Mouse (Mus musculus) layer of hippocampus, postnatal 36 days (tissue): Measurements from ENCODE around the gene Ccdc96. TPM values are rescaled to one million over a fixed set of nuclear protein-coding genes. Genes with fewer than 3 reads are reported as not detected.

ENCODE experiments used
- DNase-seq, 2 experiments: peaks; one replicate each; pipeline ENCODE4 v3.0.0; 2022
- total RNA-seq, 2 experiments: library from RNA; stranded (reverse); gene quantifications; 2 replicates each; pipeline ENCODE4 v1.2.3; 2021

The Ccdc96 gene
- 1 to 10 TPM in 1 of 2 experiments, under 1 TPM in 1; 0.99 to 1.0 TPM for total RNA-seq

- peak; percentile 97 to 98 for DNase-seq
Measured at GRCm38 (mm10) chr5:36484171-36484990, at the start of gene Ccdc96, which contains the start of gene Tada2b. TSS of gene Ccdc96 (plus strand) at chr5:36484588. TSS of gene Tada2b (minus strand) at chr5:36484285.

GRCm38 (mm10) chr5:36436858-36437257, 47.5 kb upstream of the Ccdc96 start:
- no peak for DNase-seq

- no peak for DNase-seq
Measured at GRCm38 (mm10) chr5:36440741-36441140, 43.6 kb upstream of the Ccdc96 start.

- DNase-seq: no peak
Measured at GRCm38 (mm10) chr5:36444611-36445010, 39.8 kb upstream of the Ccdc96 start.

GRCm38 (mm10) chr5:36445028-36445427, 39.4 kb upstream of the Ccdc96 start:
- DNase-seq: no peak

GRCm38 (mm10) chr5:36446166-36446890, 38.1 kb upstream of the Ccdc96 start:
- DNase-seq: no peak

- DNase-seq: no peak
Measured at GRCm38 (mm10) chr5:36447872-36448271, 36.5 kb upstream of the Ccdc96 start.

GRCm38 (mm10) chr5:36449710-36450358, 34.6 kb upstream of the Ccdc96 start:
- DNase-seq: no peak

GRCm38 (mm10) chr5:36451119-36451518, 33.3 kb upstream of the Ccdc96 start:
- DNase-seq: no peak

- DNase-seq: no peak
Measured at GRCm38 (mm10) chr5:36451872-36452389, 32.5 kb upstream of the Ccdc96 start.

- DNase-seq: no peak
Measured at GRCm38 (mm10) chr5:36452821-36453220, 31.6 kb upstream of the Ccdc96 start.

GRCm38 (mm10) chr5:36457706-36458105, 26.7 kb upstream of the Ccdc96 start:
- DNase-seq: no peak

GRCm38 (mm10) chr5:36458926-36459325, 25.5 kb upstream of the Ccdc96 start:
- no peak for DNase-seq

- no peak for DNase-seq
Measured at GRCm38 (mm10) chr5:36460712-36461111, 23.7 kb upstream of the Ccdc96 start.

GRCm38 (mm10) chr5:36461231-36461630, 23.2 kb upstream of the Ccdc96 start:
- no peak for DNase-seq

GRCm38 (mm10) chr5:36462810-36463209, 21.6 kb upstream of the Ccdc96 start:
- DNase-seq: peak; percentile 69 to 78

GRCm38 (mm10) chr5:36463391-36463790, 21.0 kb upstream of the Ccdc96 start:
- no peak for DNase-seq

- peak; percentile 97 to 98 for DNase-seq
Measured at GRCm38 (mm10) chr5:36464709-36465661, 19.4 kb upstream of the Ccdc96 start, which contains the start of gene Grpel1. TSS of gene Grpel1 (plus strand) at chr5:36464998.

- no peak for DNase-seq
Measured at GRCm38 (mm10) chr5:36465889-36466288, 18.5 kb upstream of the Ccdc96 start.

GRCm38 (mm10) chr5:36471206-36471605, 13.2 kb upstream of the Ccdc96 start:
- no peak for DNase-seq

- no peak for DNase-seq
Measured at GRCm38 (mm10) chr5:36472876-36473655, 11.3 kb upstream of the Ccdc96 start.
